10 mouse cellular contexts compared by ENCODE assay signal in genomic region chr1:52652601-52653253, GRCm38 (mm10). TPM values are rescaled to one million over a fixed set of nuclear protein-coding genes. Genes with fewer than 3 reads are reported as not detected.
DNase-seq lines count a peak whose midpoint lies in the region; ATAC-seq lines count a peak whose summit lies in the region.
"Had no signal": no experiment of that assay in that cellular context is flagged by ENCODE, and none has a peak within 500 bp of the region (broad histone marks: within the 10 kb centered on the region; RNA-seq: fewer than 3 reads in every experiment).

No protein-coding gene starts in this region.

- H3K9me3 ChIP-seq in intestine, embryonic 14.5 days (ENCODE audit: control insufficient read depth, low read length): no peaks in the 10 kb centered on the region
- no peaks in the 10 kb centered on the region for H3K9me3 ChIP-seq in intestine, embryonic 15.5 days
- H3K9me3 ChIP-seq in embryonic facial prominence, embryonic 12.5 days: no peaks in the 10 kb centered on the region

- no peak overlapping the region for H3K27ac ChIP-seq in intestine, embryonic 14.5 days (ENCODE audit: low read depth)
- no peak overlapping the region for H3K27ac ChIP-seq in intestine, embryonic 15.5 days
- H3K27ac ChIP-seq in embryonic facial prominence, embryonic 12.5 days: no peak overlapping the region

- no peak overlapping the region for H3K4me3 ChIP-seq in intestine, embryonic 14.5 days (ENCODE audit: low read depth, low read length)
- no peak overlapping the region for H3K4me3 ChIP-seq in intestine, embryonic 15.5 days (replicated peaks)
- no peak overlapping the region for H3K4me3 ChIP-seq in embryonic facial prominence, embryonic 12.5 days

- peaks cover 12% of the 10 kb centered on the region for H3K36me3 ChIP-seq in intestine, embryonic 14.5 days (ENCODE audit: control insufficient read depth, insufficient read depth, low read length)
- peaks cover 6% of the 10 kb centered on the region; the same call in 1 of the 2 replicates for H3K36me3 ChIP-seq in intestine, embryonic 15.5 days
- peaks cover 16% of the 10 kb centered on the region for H3K36me3 ChIP-seq in embryonic facial prominence, embryonic 12.5 days

- 65% methylated on average over 3 of the region's 3 CpGs for WGBS in intestine, embryonic 14.5 days
- WGBS in intestine, embryonic 15.5 days: 74% methylated on average over 3 of the region's 3 CpGs
- 35% methylated on average over 3 of the region's 3 CpGs for WGBS in embryonic facial prominence, embryonic 12.5 days

- H3K27me3 ChIP-seq in intestine, embryonic 14.5 days (replicated peaks; ENCODE audit: control insufficient read depth, insufficient read depth, low read length): no peaks in the 10 kb centered on the region
- H3K27me3 ChIP-seq in intestine, embryonic 15.5 days (replicated peaks): no peaks in the 10 kb centered on the region
- no peaks in the 10 kb centered on the region for H3K27me3 ChIP-seq in embryonic facial prominence, embryonic 12.5 days

- H3K4me1 ChIP-seq in intestine, embryonic 14.5 days (replicated peaks; ENCODE audit: control insufficient read depth, insufficient read depth, low read length): peaks cover 4% of the 10 kb centered on the region; the same call in 1 of the 2 replicates
- H3K4me1 ChIP-seq in intestine, embryonic 15.5 days (replicated peaks): no peaks in the 10 kb centered on the region
- H3K4me1 ChIP-seq in embryonic facial prominence, embryonic 12.5 days: peaks cover 10% of the 10 kb centered on the region; the same call in 1 of the 2 replicates

- ATAC-seq in intestine, embryonic 14.5 days (replicated peaks; ENCODE audit: low FRiP score, low TSS enrichment, low read depth): 0 out of 2 replicates have a peak, but pooled peaks have one; percentile 36
- no peak for ATAC-seq in intestine, embryonic 15.5 days
- ATAC-seq in embryonic facial prominence, embryonic 12.5 days (ENCODE audit: insufficient number of reproducible peaks, insufficient read depth, low FRiP score, low TSS enrichment): peak; percentile 78; the same call in 1 of the 2 replicates
- ATAC-seq in megakaryocyte-erythroid progenitor cell, adult 5-6 weeks (replicated peaks; ENCODE audit: low FRiP score, low TSS enrichment, poor library complexity, severe bottlenecking): peak; percentile 67

- H3K4me2 ChIP-seq in intestine, embryonic 14.5 days (ENCODE audit: low read length): no peak overlapping the region
- no peak overlapping the region for H3K4me2 ChIP-seq in intestine, embryonic 15.5 days (replicated peaks)
- no peak overlapping the region for H3K4me2 ChIP-seq in embryonic facial prominence, embryonic 12.5 days (replicated peaks)

- no peak overlapping the region for H3K9ac ChIP-seq in intestine, embryonic 14.5 days (ENCODE audit: low read length)
- H3K9ac ChIP-seq in intestine, embryonic 15.5 days: no peak overlapping the region
- no peak overlapping the region for H3K9ac ChIP-seq in embryonic facial prominence, embryonic 12.5 days

- peak; percentile 12 for DNase-seq in intestine, embryonic 14.5 days (ENCODE audit: low spot score)
- DNase-seq in T-cell, adult 2 months (ENCODE audit: low spot score): peak; percentile 21
- DNase-seq in frontal cortex, adult 2 months (ENCODE audit: extremely low spot score in 1 of 2, low spot score in 1 of 2): no peak
- DNase-seq in yolk sac, embryonic 10.5 days (ENCODE audit: low spot score): no peak
- DNase-seq: cerebellum, postnatal 36 days; liver; thymus, postnatal 4 days had no signal

RNA-seq across cellular contexts. Expression of gene Nemp2, which starts 22.2 kb away (rescaled TPM):
- 11.9 and 12.3 TPM in 2 replicates for polyA plus RNA-seq in intestine, embryonic 14.5 days (2014; fragmentation: Nextera tagmentation; extraction: Ambion mirVana)
- 6.2 and 6.8 TPM in 2 replicates for polyA plus RNA-seq in intestine, embryonic 15.5 days (2015; fragmentation: Nextera tagmentation; extraction: Ambion mirVana)
- polyA plus RNA-seq in embryonic facial prominence, embryonic 12.5 days (2016; fragmentation: Nextera tagmentation; extraction: Ambion mirVana): 11.3 and 12.2 TPM in 2 replicates
- total RNA-seq in megakaryocyte-erythroid progenitor cell, adult 5-6 weeks (2014; fragmentation: Nextera tagmentation): 8.1 and 10.6 TPM in 2 replicates
- 4.3 and 4.8 TPM in 2 replicates for total RNA-seq in megakaryocyte-erythroid progenitor cell, adult 5-6 weeks (2017)
- polyA plus RNA-seq in frontal cortex, adult 2 months (2012; rRNA removed): 10.7 and 12.3 TPM in 2 replicates

Comparison
In these comparisons a context has a peak if more than half of its experiments do, and no peak if none do; other contexts are left out.
1. DNase-seq: peak in intestine, embryonic 14.5 days (single experiment) and T-cell, adult 2 months (single experiment); none in frontal cortex, adult 2 months (0 of 2) and yolk sac, embryonic 10.5 days (single experiment).